Mouse (Mus musculus): ENCODE data around the gene Gm20388.

- TF ChIP-seq MAFK (IDR thresholded peaks at IDR 0.05; ENCODE audit: insufficient read depth, low read depth, low read length) (no peak), ZC3H11A (IDR thresholded peaks at IDR 0.05; ENCODE audit: borderline replicate concordance, low read depth, low read length) (no peak)
These were observed 127.0 kb downstream of the Gm20388 start for GRCm38 (mm10) chr8:120037611-120038010.
